Mouse (Mus musculus) skeletal muscle tissue, adult 2 months (tissue): Measurements from ENCODE around the gene Dmbx1.

Source experiments
- DNase-seq: peaks from one replicate; pipeline ENCODE4 v3.0.0-alpha.2; 2012; ENCODE audit warnings: low read depth, low spot score

The Dmbx1 gene

GRCm38 (mm10) chr4:115890066-115890465 lies 49.7 kb downstream of the Dmbx1 start:
- DNase-seq = no peak

GRCm38 (mm10) chr4:115886875-115887274 lies 52.9 kb downstream of the Dmbx1 start:
- DNase-seq = no peak

- DNase-seq = no peak
These were observed 53.9 kb downstream of the Dmbx1 start for GRCm38 (mm10) chr4:115885846-115886245.

- DNase-seq = no peak
These were observed 55.7 kb downstream of the Dmbx1 start, which contains the start of gene Kncn for GRCm38 (mm10) chr4:115884022-115884421. Gene Kncn, plus strand, starts transcription at chr4:115884400.

- no peak for DNase-seq
These were observed 57.5 kb downstream of the Dmbx1 start for GRCm38 (mm10) chr4:115882195-115882594.

- DNase-seq = no peak
These were observed 58.5 kb downstream of the Dmbx1 start for GRCm38 (mm10) chr4:115881183-115881582.

GRCm38 (mm10) chr4:115878828-115879227 lies 60.9 kb downstream of the Dmbx1 start:
- no peak for DNase-seq

GRCm38 (mm10) chr4:115878216-115878678 lies 61.5 kb downstream of the Dmbx1 start:
- DNase-seq = no peak

- DNase-seq = no peak
These were observed 66.5 kb downstream of the Dmbx1 start for GRCm38 (mm10) chr4:115873231-115873630.

GRCm38 (mm10) chr4:115869512-115870210 lies 70.1 kb downstream of the Dmbx1 start:
- no peak for DNase-seq
